Mouse (Mus musculus): ENCODE results near the gene Stard3nl.

The Stard3nl gene

GRCm38 (mm10) chr13:19395688-19396354 lies at the start of gene Stard3nl:
TSS of gene Stard3nl (minus strand) at chr13:19395795.
- peak; percentile 96 for DNase-seq (ENCODE audit: low spot score)

- peak; percentile 12 for DNase-seq (ENCODE audit: low spot score)
Measured at GRCm38 (mm10) chr13:19438040-19438439, 42.4 kb upstream of the Stard3nl start.

GRCm38 (mm10) chr13:19429812-19430370 lies 34.3 kb upstream of the Stard3nl start:
- DNase-seq (ENCODE audit: low spot score), result no peak

GRCm38 (mm10) chr13:19428076-19428475 lies 32.5 kb upstream of the Stard3nl start:
- DNase-seq (ENCODE audit: low spot score), result no peak

GRCm38 (mm10) chr13:19424563-19424962 lies 29.0 kb upstream of the Stard3nl start:
- DNase-seq (ENCODE audit: low spot score), result no peak

GRCm38 (mm10) chr13:19422521-19422920 lies 26.9 kb upstream of the Stard3nl start:
- DNase-seq (ENCODE audit: low spot score), result no peak

GRCm38 (mm10) chr13:19417885-19418521 lies 22.4 kb upstream of the Stard3nl start:
- DNase-seq (ENCODE audit: low spot score), result no peak

GRCm38 (mm10) chr13:19415894-19416531 lies 20.4 kb upstream of the Stard3nl start:
- DNase-seq (ENCODE audit: low spot score), result no peak

GRCm38 (mm10) chr13:19415337-19415736 lies 19.7 kb upstream of the Stard3nl start:
- no peak for DNase-seq (ENCODE audit: low spot score)

GRCm38 (mm10) chr13:19412334-19412939 lies 16.8 kb upstream of the Stard3nl start:
- no peak for DNase-seq (ENCODE audit: low spot score)

GRCm38 (mm10) chr13:19411886-19412285 lies 16.3 kb upstream of the Stard3nl start:
- no peak for DNase-seq (ENCODE audit: low spot score)

GRCm38 (mm10) chr13:19410694-19411093 lies 15.1 kb upstream of the Stard3nl start:
- no peak for DNase-seq (ENCODE audit: low spot score)

GRCm38 (mm10) chr13:19407953-19408352 lies 12.4 kb upstream of the Stard3nl start:
- no peak for DNase-seq (ENCODE audit: low spot score)

GRCm38 (mm10) chr13:19404623-19405022 lies 9.0 kb upstream of the Stard3nl start:
- DNase-seq (ENCODE audit: low spot score), result no peak

- no peak for DNase-seq (ENCODE audit: low spot score)
Measured at GRCm38 (mm10) chr13:19394798-19395687, 552 bp downstream of the Stard3nl start.

- DNase-seq (ENCODE audit: low spot score), result no peak
Measured at GRCm38 (mm10) chr13:19394171-19394570, 1.4 kb downstream of the Stard3nl start.

GRCm38 (mm10) chr13:19393731-19394130 lies 1.9 kb downstream of the Stard3nl start:
- DNase-seq (ENCODE audit: low spot score), result no peak

- no peak for DNase-seq (ENCODE audit: low spot score)
Measured at GRCm38 (mm10) chr13:19391608-19392007, 4.0 kb downstream of the Stard3nl start.

- DNase-seq (ENCODE audit: low spot score), result no peak
Measured at GRCm38 (mm10) chr13:19390296-19390695, 5.3 kb downstream of the Stard3nl start.

- DNase-seq (ENCODE audit: low spot score), result no peak
Measured at GRCm38 (mm10) chr13:19389896-19390295, 5.7 kb downstream of the Stard3nl start.

- DNase-seq (ENCODE audit: low spot score), result no peak
Measured at GRCm38 (mm10) chr13:19389434-19389833, 6.2 kb downstream of the Stard3nl start.
